Mouse (Mus musculus): ENCODE measurements around the gene Ntan1.
A peak's percentile ranks its signal among the peaks of the same experiment; 100 is the strongest.
"Not testable (repeated sequence)": the region's sequence is repeated elsewhere in the genome, so short reads cannot be mapped to it uniquely, and the experiment has no call there.

The Ntan1 gene

DNA sequence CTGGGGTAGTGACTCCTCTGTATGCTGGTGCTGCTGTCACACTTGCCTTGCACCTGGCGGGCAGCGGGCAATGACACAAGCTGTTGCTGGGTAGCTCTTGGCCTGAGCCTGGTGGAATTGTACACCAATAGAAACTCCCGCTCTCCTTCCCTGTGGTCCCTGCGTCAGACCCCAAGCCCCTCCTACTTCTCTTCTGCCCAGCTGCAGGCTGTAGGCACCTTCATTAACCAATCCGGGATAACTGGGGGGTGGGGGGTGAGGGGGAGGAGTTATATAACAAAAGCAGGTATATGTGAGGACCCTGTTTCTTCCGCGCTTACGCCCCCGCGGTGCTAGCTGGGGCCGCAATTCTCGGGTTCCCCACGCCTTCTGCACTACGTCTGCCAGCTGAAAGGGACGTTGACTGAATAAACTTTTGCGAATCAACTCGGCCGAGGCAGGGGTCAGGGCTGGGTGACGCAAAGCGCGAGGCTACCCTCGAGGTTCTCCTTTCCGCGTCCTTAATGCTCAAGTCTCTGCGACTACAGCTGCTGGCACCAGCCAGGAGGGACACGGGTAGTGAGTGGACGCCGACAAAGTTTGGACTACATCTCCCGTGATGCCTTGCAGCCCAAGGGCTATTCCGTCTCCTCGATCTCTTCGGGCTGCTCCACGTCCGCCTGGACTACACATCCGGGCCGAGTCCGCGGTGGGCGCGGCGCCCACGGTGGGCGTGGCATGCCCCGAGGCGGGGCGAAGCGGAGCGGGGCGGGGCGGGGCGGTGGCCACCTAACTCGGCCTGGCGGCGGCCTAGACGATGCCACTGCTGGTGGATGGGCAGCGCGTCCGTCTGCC is at the start of gene Ntan1:
Gene Ntan1 (plus strand): TSS at position 286 of the 834 bp plus-strand sequence.
- DNase-seq (ENCODE audit: low spot score), result peak; percentile 96

DNA sequence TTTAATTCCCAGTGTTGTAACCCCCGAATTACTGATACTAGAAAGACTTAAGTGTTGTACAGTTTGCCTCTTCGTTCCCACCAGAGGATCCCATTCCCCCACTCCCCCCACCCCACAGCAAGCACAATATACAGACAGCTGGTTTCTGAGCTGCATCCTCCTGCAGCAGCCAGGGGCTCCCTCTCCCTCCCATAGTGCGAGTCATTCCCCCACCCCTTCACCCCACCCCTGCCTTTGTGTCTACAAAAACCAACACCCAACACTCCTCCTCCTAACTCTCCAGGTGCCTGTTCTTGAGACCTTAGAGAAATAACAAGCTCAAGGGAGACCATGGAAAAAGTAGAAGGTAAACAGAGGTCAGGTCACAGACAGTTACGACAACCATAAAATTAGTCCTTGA is 47.0 kb upstream of the Ntan1 start:
- not testable (repeated sequence) for DNase-seq (ENCODE audit: low spot score)

DNA sequence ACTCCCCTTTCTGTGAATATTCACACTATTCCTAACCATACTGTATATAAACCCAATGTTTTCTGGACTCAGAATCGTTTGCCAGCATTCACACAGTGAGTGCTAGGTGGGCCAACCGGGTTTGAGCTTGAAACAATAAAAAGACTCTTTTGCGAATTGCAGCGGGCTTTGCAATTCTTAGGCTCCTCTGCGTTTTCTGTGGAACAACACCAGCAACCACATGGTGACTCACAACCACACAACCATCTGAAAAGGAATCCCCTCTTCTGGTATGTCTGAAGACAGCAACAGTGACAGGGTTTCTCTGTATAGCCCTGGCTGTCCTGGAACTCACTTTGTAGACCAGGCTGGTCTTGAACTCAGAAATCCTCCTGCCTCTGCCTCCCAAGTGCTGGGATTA is 46.6 kb upstream of the Ntan1 start:
- not testable (repeated sequence) for DNase-seq (ENCODE audit: low spot score)

- DNase-seq (ENCODE audit: low spot score), result peak; percentile 46
Observed at GRCm38 (mm10) chr16:13774011-13774410, 44.6 kb upstream of the Ntan1 start.

- DNase-seq (ENCODE audit: low spot score), result not testable (repeated sequence)
Observed at GRCm38 (mm10) chr16:13774651-13775050, 44.0 kb upstream of the Ntan1 start.

DNA sequence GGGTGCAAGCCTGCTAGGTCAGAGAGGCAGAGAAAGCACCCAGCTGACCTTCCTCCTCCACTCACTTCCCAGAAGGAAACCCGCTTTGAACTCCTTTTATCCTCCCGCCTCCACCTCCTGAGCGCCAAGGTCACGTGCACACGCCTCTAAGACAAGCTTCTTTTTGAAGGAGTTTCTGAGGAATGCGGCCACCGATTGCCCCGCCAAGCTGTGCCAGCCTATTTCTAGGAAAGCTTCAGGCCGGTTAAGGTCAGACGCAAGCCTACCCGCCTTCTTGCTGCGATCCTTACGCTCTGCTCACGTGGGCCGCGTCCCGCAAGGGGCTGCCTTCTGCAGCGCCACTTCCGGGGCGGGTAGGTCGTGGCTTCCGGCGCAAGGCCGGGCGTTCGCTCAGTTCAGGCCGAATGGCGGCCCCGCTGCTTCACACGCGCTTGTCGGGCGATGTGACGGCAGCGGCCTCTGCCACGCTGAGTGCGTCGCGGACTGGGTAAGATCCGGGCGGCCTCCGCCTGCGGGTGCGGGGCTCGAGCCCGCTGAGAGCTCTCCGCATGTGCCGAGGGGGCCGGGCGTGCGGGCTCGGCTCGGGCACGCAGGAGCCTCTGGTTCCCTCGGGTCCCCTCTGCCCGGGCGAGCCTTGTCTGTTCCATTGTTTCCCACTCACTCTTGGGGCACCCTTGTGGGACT is 38.1 kb upstream of the Ntan1 start, which contains the start of gene Rrn3:
Gene Rrn3 (plus strand): TSS at position 356 of the 684 bp plus-strand sequence.
- DNase-seq (ENCODE audit: low spot score), result peak; percentile 73

DNA sequence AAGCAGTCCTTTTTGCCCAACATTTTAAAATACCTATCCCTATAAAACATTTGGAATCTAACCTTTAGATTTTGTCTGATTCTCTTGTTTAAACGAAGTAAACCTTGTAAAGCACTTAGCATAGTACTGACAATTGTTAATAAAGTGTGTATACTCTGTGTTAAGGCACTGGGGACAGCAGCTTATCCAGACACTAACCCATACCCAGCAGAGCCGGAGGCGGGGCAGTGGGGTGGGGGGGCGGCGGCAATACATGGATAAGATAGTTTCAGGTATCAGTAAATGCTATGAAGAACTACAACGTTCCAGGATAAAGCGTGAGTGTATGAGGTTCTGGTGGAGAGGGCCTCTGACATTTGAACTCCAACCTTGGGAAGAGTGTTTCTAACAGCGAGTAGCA is 37.4 kb upstream of the Ntan1 start:
- no peak for DNase-seq (ENCODE audit: low spot score)

- no peak for DNase-seq (ENCODE audit: low spot score)
Observed at GRCm38 (mm10) chr16:13785932-13786331, 32.7 kb upstream of the Ntan1 start.

DNA sequence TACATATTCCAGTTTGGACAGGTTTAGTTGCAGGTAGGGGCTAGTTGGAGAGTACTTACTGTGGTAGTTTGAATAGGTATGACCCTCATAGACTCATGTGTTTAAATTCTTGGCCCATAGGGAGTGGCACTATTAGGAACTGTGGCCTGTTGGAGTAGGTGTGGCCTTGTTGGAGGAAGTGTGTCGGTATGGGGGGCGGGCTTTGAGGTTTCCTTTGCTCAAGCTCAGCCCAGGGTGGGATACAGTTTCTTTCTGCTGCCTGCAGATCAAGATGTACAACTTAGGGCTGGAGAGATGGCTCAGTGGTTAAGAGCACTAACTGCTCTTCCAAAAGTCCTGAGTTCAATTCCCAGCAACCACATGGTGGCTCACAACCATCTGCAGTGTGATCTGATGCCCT is 25.2 kb upstream of the Ntan1 start:
- DNase-seq (ENCODE audit: low spot score), result not testable (repeated sequence)

DNA sequence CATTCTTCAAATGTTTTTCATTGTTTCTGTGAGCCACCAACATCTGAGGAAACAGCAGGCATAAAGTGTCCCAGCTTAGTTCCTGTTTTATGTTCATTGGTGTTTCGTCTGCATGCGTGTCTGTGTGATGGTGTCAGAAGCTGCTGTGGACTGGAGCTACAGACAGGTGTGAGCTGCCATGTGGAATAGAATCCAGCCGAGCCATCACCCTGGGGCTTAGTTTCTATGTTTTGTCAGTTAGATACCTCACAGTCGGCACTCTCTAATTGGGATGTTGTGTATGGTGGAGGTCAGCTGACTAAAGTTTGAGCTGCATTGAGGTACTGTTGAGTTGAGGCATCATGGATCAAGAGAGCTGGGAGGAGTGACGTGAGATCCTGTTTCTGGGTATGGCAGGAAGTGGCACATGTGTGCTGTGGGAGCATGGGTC is 21.9 kb upstream of the Ntan1 start:
- no peak for DNase-seq (ENCODE audit: low spot score)

GRCm38 (mm10) chr16:13801231-13801630 is 17.4 kb upstream of the Ntan1 start:
- DNase-seq (ENCODE audit: low spot score), result no peak

GRCm38 (mm10) chr16:13804666-13805065 is 14.0 kb upstream of the Ntan1 start:
- no peak for DNase-seq (ENCODE audit: low spot score)

- no peak for DNase-seq (ENCODE audit: low spot score)
Observed at GRCm38 (mm10) chr16:13807616-13808015, 11.0 kb upstream of the Ntan1 start.

DNA sequence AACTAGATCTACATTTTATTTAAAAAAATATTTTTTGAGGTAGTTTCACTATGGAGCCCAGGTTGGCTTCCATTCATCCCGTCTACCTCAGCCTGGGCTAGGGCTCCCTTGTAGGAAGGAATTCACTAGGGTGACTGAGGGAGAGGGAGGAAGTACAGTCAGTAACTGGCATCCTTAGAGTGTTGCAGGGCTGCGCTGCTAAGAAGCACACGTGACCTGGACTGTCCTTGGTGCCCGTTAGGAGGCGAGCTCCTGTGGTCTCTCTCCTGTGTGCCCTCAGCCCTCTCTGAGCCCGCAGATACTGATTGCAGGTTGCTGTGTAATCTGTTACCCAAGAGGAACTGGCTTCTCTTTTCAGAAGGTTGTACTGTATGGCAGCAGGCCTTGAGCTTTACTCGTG is 10.2 kb upstream of the Ntan1 start:
- DNase-seq (ENCODE audit: low spot score), result no peak

- no peak for DNase-seq (ENCODE audit: low spot score)
Observed at GRCm38 (mm10) chr16:13812152-13812551, 6.5 kb upstream of the Ntan1 start.

- no peak for DNase-seq (ENCODE audit: low spot score)
Observed at GRCm38 (mm10) chr16:13813200-13813599, 5.4 kb upstream of the Ntan1 start.

DNA sequence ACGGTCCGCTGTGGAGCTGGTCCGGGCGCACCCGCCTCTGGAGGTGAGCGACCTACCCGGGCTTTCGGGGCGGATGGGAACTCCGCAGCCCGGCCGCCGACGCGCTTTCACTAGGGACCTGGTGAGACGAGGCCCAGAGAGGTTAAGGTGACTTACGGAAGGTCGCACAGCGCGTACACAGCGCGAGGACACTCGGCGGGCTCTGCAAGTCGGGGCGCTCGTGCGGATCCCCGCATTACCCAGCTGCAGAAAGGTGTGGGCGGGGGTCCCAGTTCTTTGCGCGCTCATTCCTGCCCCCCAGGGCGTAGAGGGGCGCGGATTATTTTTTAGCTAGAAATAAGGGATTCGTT is 724 bp downstream of the Ntan1 start:
- no peak for DNase-seq (ENCODE audit: low spot score)

DNA sequence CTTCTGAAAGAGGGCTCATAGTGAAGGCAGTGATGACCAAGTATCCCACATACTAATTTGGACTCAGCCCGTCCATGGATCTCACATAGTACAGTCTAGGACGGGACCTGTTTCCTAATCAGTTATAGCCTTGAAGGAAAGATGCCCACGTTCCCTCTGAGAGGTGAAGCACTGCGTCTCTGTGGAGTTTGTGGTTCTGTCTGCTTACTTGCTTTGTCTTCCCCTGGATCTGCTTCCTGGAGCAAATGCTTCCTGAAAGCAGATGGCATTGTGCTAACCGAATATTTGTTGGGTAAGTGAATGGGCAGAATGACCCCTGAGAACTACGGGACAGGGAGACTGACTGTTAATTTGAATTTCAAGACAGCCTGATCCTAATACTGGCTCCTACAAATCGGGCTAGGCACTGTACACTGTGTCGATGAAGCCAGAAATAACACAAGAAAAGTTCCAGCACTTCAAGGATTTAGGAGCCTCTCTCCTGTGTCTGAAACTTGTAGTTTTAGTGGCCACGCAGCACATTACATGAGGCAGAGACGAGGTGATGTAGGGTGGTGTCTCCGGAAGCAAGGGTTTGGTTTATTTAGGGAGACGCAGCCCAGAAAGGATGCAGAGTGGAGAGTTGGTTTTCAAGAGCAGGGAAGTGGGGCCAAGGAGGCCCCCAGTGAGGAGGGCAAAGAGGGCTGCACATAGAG is 1.3 kb downstream of the Ntan1 start:
- no peak for DNase-seq (ENCODE audit: low spot score)

- no peak for DNase-seq (ENCODE audit: low spot score)
Observed at GRCm38 (mm10) chr16:13820771-13821170, 2.1 kb downstream of the Ntan1 start.

DNA sequence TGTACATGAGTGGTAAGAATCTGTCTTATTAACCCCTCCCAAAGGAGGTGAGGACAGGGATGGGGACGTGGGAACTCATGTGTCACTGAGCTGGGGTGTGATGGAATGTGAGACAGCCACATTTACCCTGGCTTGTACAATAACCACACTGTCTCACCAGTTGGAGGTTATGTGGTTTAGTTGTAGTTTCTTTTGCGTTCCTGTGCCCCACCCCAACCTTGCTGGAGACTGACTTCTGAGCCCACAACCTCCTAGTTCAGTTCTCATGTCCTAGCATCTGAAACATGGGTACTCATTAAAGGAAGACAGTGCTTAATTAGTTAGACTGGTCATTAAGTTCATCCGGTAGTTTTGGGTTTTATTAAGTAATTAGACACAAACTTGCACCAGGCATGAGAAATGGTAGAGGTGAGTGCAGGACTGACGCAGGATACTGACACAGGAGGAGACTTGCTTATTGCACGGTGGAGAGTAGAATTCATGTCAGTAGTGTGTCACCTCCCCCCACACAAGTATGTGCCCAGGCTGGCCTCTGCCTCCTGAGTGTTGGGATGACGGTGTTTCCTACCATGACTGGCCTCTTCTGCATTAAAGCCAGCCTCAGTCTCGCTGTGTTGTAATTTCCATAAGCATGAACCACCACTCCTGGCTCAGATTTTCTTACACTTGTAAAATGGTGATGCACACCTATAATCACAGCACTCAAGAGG is 7.3 kb downstream of the Ntan1 start:
- no peak for DNase-seq (ENCODE audit: low spot score)

- no peak for DNase-seq (ENCODE audit: low spot score)
Observed at GRCm38 (mm10) chr16:13826511-13826910, 7.9 kb downstream of the Ntan1 start.

GRCm38 (mm10) chr16:13830444-13830843 is 11.8 kb downstream of the Ntan1 start:
- DNase-seq (ENCODE audit: low spot score), result no peak

All from ovary, postnatal 14 days (tissue).